Mouse (Mus musculus) common myeloid progenitor, adult 5-6 weeks (primary cell): ENCODE data around the gene Ptprg. TPM values are rescaled to one million over a fixed set of nuclear protein-coding genes. Genes with fewer than 3 reads are reported as not detected.

ENCODE experiments used
- ATAC-seq: replicated peaks from 2 replicates; pipeline ENCODE4 v1.8.0; 2016; ENCODE audit warnings: low read depth, mild to moderate bottlenecking, moderate TSS enrichment, inconsistent platforms; ENCODE audit not compliant: poor library complexity, severe bottlenecking
- total RNA-seq: library from RNA; stranded (forward); fragments of 200-1000, 187-1606 nt; gene quantifications from 2 replicates; pipeline ENCODE4 v1.2.3, GENCODE M21; 2017

Gene Ptprg
- total RNA-seq, 1 experiment from 2014 or later = not detected

DNA sequence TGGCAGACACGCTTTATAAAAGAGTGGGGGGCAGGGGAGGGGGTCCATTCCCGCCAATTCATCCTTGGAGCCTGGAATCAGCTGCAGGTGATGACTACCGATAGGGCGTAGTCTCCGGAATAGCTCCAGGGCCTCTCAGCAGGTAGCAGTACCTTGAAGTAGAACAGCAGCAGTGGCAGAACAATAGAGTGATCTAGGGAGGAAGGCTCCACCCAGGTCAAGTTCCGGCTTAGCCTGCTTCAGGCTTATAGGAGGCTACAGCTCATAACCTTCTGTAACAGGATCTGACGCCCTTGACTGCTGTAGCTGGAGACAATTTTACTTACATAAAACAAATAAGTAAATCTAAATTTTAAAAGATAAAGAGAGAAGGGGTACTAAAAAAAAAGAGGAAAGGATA is 554.1 kb downstream of the Ptprg start:
- ATAC-seq = no peak

DNA sequence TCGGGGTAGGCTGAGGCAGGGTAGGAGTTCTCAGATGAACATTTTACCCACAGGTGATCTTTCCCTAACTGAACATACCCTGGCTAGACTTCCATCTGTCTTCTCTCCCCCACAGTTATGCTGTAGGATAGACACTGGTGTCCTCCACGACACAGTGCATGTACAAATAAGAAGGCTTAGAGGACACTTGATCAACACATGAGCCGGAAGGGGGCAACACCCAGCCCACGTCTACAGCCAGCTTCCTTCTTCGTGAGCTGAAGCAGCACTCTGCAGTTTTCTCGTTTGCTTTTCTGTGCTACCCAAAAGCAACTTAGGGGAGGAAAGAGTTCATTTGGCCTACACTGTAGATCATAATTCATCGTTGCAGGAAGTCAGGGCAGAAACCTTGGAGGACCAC is 554.7 kb downstream of the Ptprg start:
- ATAC-seq = no peak

DNA sequence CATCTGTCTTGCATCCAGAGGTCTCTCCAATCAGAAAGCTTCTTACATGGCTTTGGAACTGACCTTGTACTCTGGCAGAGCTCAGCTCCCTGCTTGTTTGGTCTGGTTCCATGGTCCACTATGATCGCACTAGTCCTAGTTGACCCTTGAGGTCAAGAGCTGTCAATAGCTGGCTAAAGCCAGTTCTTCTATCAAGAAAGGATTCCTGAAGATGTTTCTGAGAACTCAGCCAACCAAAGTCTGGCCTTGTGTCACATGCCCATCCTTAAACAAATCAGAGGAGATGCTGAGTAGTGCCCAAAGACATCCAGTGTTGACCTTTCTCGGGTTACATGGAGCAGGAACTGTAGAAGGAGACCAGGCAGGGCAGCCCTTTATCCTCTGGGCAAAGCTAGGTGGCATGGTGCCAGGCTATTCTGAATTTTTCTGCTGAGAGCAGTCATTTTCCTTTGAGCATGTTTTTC is 559.2 kb downstream of the Ptprg start:
- ATAC-seq = no peak

DNA sequence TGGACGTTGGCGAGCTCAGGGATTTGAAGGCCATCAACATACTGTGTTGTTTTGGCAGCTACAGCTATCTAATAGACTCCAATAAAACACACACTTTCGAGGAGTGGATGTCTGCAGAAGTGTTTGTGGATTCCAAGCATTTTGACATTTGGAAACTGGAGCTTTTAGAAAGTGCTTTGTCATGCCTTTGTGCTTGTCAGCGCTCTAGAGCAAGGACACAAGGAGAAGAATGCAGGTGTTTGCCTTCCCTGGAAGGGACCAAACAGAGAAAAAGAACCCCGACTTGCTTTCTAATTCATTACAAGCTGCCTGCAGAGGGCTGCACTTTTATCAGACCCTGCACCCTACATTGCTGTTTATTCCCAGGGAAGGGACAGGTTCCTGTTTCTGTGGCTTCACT is 560.0 kb downstream of the Ptprg start:
- ATAC-seq = no peak

DNA sequence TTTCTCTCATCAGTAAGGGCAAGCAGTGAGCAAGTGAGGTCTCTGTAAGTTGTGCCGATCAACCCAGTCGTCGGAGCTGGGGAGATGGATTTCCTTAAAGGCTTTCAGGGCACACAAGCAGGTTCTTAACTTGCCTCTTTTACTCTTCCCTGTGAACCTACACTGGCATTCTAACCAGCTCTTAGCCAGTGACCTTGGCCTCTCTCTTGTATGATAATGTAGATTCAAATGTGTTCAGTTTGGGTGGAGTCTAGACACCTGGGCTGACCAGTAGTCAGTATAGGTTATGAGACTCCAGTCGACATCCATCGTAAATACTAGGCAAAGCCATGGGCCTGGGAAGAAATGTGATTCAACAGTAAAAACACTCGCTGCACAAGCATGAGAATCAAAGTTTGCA is 560.7 kb downstream of the Ptprg start:
- ATAC-seq = no peak

DNA sequence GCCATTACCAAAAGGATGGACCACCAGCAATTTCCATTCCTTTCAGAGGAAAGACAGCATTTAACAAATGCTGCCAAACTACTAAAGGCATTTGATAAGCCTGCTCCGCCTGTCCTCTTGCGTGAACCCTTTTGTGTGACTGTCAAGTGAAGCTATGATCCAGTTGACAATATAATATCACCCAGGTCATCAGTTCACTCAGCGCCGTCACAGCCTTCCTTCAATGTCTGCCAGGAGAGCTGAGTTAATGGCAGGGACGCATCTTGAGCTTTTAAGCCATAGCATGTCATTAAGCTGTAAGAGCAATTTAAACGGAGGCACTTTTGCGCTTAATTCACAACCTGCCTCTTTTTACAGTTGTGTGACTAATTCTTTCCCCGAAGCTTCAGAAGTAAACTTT is 565.9 kb downstream of the Ptprg start:
- ATAC-seq = no peak

DNA sequence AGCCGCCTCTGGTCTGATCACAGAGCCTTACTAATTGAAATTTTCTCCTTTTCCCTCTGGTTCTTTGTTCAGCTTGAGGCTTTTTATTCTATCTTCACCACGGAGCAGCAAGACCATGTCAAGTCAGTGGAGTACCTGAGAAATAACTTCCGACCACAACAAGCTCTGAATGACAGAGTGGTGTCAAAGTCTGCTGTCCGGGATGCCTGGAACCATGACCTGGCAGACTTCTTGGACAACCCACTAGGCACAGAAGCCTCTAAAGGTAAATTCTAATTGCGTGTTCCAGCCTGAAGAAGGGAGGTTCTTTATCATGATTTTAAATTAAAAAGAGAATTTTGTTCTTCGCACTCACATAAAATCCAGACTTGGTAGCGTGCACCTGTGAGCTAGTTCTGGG is 568.6 kb downstream of the Ptprg start:
- no peak for ATAC-seq

DNA sequence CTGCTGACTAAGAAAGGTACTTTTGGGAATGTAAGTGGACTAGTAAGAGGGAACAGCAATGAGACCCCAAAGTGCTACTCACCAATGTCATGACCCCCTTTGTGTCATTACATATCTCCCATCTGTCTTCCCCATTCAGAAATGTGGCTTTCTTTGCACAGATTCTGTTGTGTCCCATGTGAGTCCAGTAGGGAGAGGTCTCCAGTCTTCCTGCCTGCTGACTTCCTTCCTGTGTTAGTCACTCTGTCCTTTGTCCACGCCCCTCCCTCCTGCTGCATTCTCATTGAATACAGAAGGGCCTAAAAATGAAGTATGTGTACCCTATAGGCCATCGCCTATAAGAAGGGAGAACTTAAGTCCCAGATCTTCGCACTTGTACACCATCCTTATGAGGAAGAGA is 571.4 kb downstream of the Ptprg start:
- no peak for ATAC-seq

DNA sequence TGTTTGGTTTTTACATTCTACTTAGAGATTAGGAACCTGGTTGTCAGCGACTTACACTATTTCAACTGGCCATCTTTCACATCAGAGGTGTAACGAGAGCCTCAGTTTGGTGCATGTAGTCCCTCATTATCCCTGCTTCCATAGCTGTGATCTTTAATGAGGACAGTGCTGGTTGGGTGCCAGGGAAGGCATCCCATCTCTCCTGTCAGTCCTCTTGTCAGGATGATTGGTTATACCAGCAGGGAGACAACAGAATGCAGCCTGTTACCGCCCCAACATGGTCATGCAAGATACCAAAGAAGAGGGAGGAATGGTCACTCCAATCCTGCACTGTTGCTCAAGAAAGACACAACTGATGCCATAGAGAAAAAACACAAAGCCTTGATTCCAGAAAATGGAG is 574.6 kb downstream of the Ptprg start:
- ATAC-seq = no peak

DNA sequence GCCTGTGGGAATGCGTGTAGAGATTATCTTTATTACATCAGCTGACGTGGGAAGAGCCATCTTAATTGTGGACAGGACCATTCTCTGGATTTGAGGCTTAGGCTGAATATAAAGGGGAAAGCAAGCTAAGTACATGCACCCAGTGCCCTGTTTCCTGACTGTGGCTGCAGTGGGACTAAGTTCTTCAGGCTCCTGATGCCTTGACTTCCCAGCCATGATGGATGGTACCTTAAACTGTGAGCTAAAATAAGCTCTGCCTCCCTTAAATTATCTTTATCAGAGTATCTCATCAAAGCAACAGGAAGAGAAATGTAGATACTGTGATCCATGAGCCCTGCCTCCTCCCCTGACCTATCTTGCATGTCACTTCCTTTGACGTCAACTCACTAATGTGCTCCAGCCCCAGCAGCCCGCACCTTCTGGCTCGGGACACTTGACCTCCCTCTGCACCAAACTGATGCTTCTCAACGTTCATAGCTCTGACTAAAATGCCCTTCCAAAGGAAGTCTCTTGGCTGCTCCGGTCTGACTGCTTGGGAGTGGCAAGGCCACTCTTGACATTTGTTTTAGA is 578.8 kb downstream of the Ptprg start:
- no peak for ATAC-seq

DNA sequence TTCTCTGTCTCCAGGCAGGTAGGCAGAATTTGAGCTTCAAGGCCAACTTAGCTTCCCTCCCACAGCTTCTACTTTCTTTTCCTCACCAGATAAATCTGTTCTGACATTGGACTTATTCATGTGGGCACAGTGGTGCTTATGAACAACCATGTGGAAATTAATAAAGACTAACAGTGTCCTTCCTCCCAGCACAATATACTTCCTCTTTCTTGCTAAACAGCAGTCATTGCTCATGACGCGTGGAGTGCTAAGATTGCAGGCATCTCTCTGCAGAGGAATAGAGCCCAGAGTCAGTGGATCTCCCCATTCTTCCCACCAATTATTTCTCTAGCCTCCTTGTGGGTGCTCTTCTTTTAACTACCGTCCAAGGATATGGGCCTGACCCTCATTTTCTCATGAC is 579.8 kb downstream of the Ptprg start:
- ATAC-seq = peak; percentile 89

DNA sequence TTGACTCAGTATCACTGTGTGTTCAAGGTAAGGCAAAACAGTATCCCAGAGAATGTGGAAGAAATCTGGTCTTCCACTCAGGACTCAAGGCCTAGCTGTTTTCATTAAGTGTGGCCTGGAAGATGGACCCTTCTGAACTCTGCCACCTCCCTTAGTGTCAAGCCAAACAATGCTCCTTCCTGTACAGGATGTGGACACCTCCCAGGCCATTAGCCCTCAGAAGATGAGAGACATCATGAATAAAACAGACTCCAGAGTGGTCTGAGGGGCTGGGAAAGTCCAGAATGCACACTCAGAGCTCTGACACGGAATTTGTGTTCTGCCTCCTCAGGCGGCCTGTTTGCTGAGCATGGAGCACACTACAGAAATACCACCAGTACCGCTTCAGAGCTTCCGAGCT is 581.2 kb downstream of the Ptprg start:
- no peak for ATAC-seq

DNA sequence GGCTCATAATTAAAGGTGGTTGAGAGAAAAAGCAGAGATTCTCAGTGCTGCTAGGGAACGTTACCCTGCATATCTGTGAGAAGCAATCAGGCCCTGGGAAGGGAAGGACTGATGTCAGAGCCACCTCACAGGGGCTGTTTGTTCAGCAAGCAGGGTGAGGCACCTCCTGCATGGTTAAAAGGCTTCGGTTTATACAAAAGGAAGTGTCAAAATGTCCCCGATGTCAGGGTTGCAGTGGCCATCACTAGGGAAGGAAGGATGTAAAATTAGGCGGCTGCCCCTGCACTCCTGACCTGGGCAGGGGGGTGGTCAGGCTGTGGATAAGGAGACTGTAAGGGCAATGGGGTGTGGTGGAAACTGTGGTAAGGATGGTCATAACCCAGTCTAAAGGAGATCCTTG is 583.2 kb downstream of the Ptprg start:
- ATAC-seq = no peak

DNA sequence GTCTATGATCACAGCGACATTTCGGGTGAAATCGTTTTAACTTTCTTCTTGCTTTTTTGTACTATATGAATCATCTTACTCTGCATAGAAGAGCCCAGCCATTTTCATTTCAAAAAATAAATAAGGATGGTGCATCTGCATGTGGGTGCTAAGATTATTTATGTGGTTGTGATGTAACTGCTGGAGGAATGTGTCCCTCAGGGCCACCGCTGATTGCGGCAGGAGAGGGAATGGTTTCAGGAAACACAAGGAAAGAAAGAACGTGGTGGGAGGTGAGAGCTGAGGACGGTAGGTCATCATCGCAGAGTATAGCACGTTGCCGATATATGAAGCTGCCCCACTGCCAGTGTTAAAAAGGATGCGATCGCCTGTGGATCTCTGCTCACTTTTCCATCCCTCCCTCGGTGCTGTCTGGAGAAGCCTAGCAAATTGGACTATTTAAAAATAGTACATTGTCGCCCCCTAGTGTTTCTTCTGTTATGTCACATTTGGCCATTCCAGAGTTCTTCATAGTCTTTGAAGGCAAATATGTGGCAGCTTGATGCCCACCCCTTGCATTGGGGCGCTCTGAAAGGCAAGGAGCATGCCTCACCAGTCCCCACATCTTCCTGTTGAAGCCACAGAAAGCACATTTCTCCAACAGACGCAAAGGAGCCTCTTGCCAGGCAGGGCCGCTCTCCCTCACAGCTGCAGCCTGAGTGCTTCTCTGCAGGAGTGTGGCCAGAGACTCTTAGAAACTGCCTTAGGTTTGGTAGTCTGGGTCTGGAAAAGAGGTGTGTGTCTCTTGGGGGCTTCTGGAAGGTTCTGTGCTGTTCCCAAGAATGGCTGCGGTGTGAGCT is 586.5 kb downstream of the Ptprg start:
- peak; percentile 83 for ATAC-seq

DNA sequence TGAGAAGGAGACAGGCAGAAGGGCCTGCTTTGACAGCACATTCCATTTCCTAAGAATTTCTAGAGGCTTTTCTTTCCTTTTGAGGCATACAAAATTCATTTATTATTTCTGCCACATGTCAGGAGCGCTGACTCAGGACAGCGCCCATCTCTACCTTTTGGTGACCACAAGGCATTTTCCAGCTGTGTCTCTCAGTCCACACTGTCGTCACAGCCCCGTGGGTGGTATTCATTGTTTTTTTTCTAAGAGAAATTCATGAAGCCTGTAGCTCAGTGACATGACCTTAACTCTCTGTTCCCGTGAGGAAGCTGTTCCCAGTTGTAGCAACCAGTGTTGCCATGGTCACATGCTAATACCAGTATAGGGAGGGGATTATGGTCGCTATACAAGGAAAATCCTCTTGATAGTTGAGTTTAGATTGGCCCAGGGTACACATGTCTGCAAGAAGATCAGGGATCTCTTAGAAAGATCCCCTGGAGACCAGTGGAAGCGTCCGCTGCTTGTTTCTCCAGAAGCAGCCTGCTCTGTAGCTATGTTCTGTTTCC is 590.7 kb downstream of the Ptprg start:
- no peak for ATAC-seq

DNA sequence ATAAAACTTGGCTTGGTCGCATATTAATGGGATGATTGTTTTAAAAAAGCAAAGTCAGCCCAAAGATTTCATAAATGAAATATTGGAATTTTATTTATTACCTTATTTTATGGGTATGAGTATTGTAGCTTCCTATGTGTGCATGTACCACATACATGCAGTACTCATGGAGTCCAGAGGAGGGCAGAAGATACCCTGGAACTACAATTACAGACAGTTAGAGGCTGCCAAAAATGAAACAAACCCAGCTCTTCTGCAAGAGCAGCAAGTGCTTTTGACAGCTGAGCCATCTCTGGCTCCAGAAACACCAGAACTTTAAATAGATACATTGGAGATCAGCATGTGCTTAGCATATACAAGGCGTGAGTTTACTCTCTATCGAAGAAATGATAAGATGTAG is 592.6 kb downstream of the Ptprg start:
- ATAC-seq = no peak

DNA sequence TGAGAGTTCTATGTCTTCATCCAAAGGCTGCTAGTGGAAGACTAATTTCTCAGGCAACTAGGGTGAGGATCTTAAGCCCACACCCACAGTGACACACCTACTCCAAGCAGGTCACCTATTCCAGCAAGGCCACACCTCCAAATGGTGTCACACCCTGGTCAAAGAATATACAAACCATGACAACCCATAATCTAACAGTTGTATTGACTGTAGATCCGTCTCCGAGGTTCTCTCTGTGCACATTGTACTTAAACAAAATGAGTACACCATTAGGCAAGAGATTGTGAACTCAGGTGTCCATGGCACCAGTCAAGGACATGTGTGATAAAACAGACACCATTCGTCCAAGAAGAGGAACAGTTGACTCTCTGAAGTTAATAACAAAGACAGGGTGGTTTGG is 596.2 kb downstream of the Ptprg start:
- ATAC-seq = no peak

DNA sequence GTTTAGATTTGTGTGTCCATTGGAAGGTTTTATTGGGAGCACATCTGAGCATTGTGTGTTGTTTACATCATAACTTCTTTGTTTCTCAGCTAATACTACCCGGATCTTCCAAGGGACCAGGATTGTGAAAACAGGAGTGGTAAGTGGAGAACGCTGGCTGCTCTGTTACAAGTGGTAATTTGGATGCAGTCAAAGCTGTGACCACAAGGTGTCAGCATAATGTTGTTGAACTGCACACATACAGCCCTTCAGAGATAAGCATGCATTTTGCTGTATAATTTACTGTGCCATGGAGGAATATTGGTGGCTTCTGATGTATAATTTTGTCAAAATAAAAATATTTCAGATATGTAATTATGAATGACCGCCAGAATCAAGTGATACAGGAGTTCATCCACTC is 598.6 kb downstream of the Ptprg start:
- ATAC-seq = peak; percentile 58; the same call in 1 of the 2 replicates

DNA sequence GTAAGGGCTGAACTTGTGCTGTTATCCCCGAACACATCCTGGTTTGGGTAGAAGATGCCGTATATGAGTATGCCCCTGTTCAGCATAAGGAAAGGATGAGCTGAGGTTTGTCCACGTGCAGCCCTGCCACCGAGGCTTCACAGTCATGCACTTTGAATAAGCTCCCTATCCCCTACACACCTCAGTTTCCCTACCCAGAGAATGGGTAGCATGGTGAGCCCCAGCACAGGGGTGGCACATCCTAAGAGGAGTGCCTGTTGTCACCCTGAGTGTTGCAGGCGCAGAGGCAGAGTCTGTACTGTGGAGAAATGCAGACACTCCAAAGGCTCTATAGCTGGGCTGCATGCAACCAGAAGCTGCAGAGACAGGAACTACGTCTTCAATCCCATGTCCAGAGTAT is 599.4 kb downstream of the Ptprg start:
- ATAC-seq = no peak

DNA sequence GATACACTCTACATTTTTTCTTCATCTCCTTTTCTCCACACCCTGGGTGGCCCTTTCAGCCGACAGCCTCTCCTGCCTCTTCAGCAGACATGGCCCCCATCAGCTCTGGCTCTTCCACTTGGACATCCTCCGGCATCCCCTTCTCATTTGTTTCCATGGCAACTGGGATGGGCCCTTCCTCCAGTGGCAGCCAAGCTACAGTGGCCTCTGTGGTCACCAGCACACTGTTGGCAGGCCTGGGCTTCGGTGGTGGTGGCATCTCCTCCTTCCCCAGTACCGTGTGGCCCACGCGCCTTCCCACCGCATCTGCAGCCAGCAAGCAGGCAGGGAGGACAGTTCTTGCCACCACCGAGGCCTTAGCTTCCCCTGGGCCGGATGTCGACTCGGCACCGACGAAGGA is 600.3 kb downstream of the Ptprg start:
- ATAC-seq = no peak

DNA sequence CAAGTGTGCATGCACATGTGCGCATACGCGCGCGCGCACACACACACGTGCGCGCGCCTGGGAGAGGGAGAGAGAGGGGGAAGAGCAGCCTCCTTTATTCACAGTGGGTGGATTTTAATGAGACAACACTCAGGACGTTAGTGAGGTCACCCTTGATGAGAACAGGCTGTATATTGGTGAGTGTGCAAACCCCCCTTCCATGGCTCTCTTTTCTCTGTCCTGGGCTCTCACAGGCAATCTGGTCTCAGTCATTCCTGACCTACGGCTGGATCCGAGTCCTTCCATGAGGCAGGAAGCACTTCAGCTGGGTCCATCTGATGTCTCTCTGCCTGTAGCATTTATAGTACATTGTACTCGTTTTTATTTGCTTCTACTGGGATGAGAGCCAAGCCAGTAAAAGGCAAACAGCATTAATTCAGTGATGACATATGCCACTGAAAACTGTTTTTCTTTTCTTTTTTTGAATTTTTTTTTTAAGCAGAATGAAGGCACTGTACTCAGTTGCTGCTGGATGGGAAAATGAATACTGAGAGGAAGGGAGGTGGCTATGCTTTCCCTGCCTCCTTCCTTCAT is 608.5 kb downstream of the Ptprg start:
- ATAC-seq = no peak
